Mouse (Mus musculus) limb, embryonic 14.5 days (tissue): ENCODE measurements around the gene Npw. TPM values are rescaled to one million over a fixed set of nuclear protein-coding genes. Genes with fewer than 3 reads are reported as not detected.
A peak's percentile ranks its signal among the peaks of the same experiment; 100 is the strongest.

Experiments
- ATAC-seq: fragments of 200-750 bp; cut with Nextera tagmentation; 2 replicates; pipeline ENCODE4 v1.8.0; 2017; ENCODE audit warnings: low read depth, moderate number of reproducible peaks, moderate TSS enrichment; ENCODE audit not compliant: low FRiP score
- DNase-seq: peaks from one replicate; pipeline ENCODE4 v3.0.0-alpha.2; 2015; ENCODE audit warnings: low spot score
- H3K27ac ChIP-seq: fragments of 300-500 bp; sonication (generic); replicated peaks from 2 replicates; pipeline ENCODE4 v1.5.1; 2014; ENCODE audit warnings: low read depth, mild to moderate bottlenecking, low read length, moderate library complexity, mixed read lengths
- H3K27me3 ChIP-seq: fragments of 300-500 bp; sonication (generic); 2 replicates; pipeline ENCODE4 v1.6.1; 2014; ENCODE audit warnings: low read length, mixed read lengths; ENCODE audit not compliant: control insufficient read depth, insufficient read depth
- H3K36me3 ChIP-seq: fragments of 300-500 bp; sonication (generic); 2 replicates; pipeline ENCODE4 v1.6.1; 2014; ENCODE audit warnings: mild to moderate bottlenecking, low read length, moderate library complexity, mixed read lengths; ENCODE audit not compliant: control insufficient read depth, insufficient read depth
- H3K4me1 ChIP-seq: fragments of 300-500 bp; sonication (generic); 2 replicates; pipeline ENCODE4 v1.6.1; 2014; ENCODE audit warnings: antibody characterized with exemption, low read length, mixed read lengths; ENCODE audit not compliant: control insufficient read depth, insufficient read depth
- H3K4me2 ChIP-seq: fragments of 300-500 bp; sonication (generic); replicated peaks from 2 replicates; pipeline ENCODE4 v1.6.1; 2014; ENCODE audit warnings: low read depth, mild to moderate bottlenecking, low read length, moderate library complexity; ENCODE audit not compliant: severe bottlenecking
- H3K4me3 ChIP-seq: fragments of 300-500 bp; sonication (generic); replicated peaks from 2 replicates; pipeline ENCODE4 v1.5.1; 2014; ENCODE audit warnings: low read length
- H3K9ac ChIP-seq: fragments of 300-500 bp; sonication (generic); 2 replicates; pipeline ENCODE4 v1.6.1; 2014; ENCODE audit warnings: mild to moderate bottlenecking, low read depth, low read length, moderate library complexity; ENCODE audit not compliant: severe bottlenecking
- H3K9me3 ChIP-seq: fragments of 300-500 bp; sonication (generic); 2 replicates; pipeline ENCODE4 v1.6.1; 2016; ENCODE audit warnings: low read length; ENCODE audit not compliant: control insufficient read depth
- POLR2A ChIP-seq: fragments of 200-500 bp; IDR thresholded peaks from 2 replicates; pipeline ENCODE4 v1.8.0; 2012; ENCODE audit warnings: inconsistent platforms, mild to moderate bottlenecking, moderate library complexity, borderline replicate concordance; ENCODE audit not compliant: insufficient read depth, insufficient read length; ENCODE audit errors: extremely low read depth
- WGBS: fragments of 180-500 bp; shearing (Covaris S2); extraction: QIAGEN DNeasy Blood & Tissue Kit; methylation state at CpG from one replicate; pipeline ENCODE4 v1.1.7; 2014; 5-methylcytosine and 5-hydroxymethylcytosine counted together
- polyA plus RNA-seq, 2 experiments: library from polyadenylated mRNA; depleted of rRNA in 1 of 2; stranded (reverse) in 1 of 2; unstranded in 1 of 2; fragments of >200 nt; fragmentation: Nextera tagmentation in 1 of 2; extraction: Ambion mirVana in 1 of 2; gene quantifications; 2 replicates each; pipeline versions ENCODE4 v1.2.1 to v1.2.3; 2012 to 2014

Gene Npw
- polyA plus RNA-seq, 2 experiments: 0.41 to 0.58 TPM

DNA sequence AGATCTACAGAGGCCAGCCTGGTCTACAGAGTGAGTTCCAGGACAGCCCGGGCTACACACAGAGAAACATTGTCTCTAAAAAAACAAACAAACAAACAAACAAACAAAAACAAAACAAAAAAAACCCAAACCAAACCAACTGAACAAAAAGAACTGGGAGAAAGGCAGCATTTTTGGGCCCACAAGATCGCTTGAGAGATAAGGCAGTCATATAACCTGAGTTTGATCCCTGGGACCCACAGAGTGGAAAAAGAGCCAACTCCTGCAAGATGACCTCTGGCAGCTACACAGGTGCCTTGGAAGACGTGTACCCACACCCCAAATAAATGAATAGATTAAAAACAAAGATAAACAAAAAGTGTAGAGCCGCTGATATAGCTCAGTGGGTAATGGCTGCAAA lies 3.3 kb downstream of the Npw start:
- Histone ChIP-seq H3K27ac (no peak overlapping the region), H3K36me3 (no peaks in the 10 kb centered on the region), H3K9me3 (no peaks in the 10 kb centered on the region), H3K9ac (no peak overlapping the region), H3K4me3 (no peak overlapping the region), H3K4me1 (peaks cover 15% of the 10 kb centered on the region), H3K27me3 (peaks cover 23% of the 10 kb centered on the region), H3K4me2 (no peak overlapping the region)
- no peak for ATAC-seq
- DNase-seq: no peak
- WGBS: 74% methylated on average over 4 of the region's 4 CpGs
- TF ChIP-seq POLR2A: no peak

DNA sequence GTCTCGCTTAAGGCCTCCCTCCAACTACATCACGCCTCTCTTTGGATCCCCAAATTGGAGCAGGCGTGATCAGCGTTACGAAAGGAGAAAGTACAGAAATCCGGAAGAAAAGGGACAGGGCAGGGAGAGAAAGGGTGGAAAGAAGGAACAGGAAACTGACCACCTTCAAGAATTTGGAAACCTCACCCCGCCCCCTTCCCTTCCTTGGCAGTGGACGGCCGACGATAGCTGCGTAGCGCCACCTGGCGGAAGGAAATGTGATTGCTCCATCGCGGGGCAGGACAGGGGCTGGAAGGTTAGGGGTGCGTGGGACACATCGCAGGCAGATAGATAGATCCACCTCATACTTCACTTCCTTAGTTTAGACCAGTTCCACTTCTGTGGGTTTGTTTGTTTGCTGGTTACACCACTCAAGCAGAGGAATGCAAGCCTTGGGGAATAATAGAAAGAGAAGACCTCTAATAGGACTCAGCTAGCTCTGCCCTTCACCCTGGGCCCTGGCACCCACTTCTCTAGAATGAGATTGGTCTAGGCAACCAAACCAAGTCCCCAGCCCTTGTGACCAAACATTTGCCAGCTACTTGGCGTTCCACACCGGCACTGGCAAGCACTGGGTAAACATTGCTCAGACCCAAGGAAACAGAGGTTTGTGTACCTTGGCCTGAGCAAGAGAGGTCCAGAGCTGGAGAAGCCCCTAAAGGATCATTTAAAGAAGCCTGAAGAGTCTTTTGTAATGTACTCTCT lies 4.1 kb downstream of the Npw start:
- no peak for TF ChIP-seq POLR2A
- DNase-seq: peak; percentile 86
- 6% methylated on average over 16 of the region's 19 CpGs for WGBS
- ATAC-seq: peak; percentile 71
- Histone ChIP-seq H3K4me2 (peak overlapping the region; percentile 65), H3K27me3 (peaks cover 22% of the 10 kb centered on the region), H3K4me1 (peaks cover 18% of the 10 kb centered on the region), H3K4me3 (peak overlapping the region; percentile 33), H3K9ac (peak overlapping the region; percentile 48), H3K27ac (peak overlapping the region; percentile 61; the same call in 1 of the 2 replicates), H3K36me3 (no peaks in the 10 kb centered on the region), H3K9me3 (no peaks in the 10 kb centered on the region)

DNA sequence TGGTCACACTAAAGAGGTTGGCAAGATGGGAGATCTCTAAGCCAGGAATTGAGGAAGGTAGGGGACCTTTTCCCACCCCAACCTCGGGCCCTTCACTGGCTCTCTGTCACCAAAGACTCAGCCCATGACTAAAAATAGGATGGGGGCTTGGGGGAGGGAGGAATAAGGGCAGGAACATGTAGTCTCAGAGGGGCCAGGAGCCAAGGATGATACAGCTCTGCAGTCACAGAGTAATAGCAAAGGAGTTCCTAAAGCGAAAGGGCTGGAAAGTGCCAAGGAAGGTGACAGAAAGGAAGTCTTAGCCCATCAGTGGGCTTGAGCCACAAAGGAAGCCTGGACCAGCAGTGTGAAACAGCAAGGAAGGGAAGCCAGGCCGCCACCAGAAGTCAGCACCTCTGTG lies 6.4 kb downstream of the Npw start:
- no peak overlapping the region for H3K9ac ChIP-seq
- no peak for ATAC-seq
- no peak overlapping the region for H3K27ac ChIP-seq
- 69% methylated on average over 3 of the region's 3 CpGs for WGBS
- peaks cover 6% of the 10 kb centered on the region; the same call in 1 of the 2 replicates for H3K36me3 ChIP-seq
- H3K27me3 ChIP-seq: no peaks in the 10 kb centered on the region
- no peak for TF ChIP-seq POLR2A
- H3K9me3 ChIP-seq: no peaks in the 10 kb centered on the region
- peaks cover 20% of the 10 kb centered on the region for H3K4me1 ChIP-seq
- no peak for DNase-seq
- H3K4me2 ChIP-seq: no peak overlapping the region
- H3K4me3 ChIP-seq: no peak overlapping the region

DNA sequence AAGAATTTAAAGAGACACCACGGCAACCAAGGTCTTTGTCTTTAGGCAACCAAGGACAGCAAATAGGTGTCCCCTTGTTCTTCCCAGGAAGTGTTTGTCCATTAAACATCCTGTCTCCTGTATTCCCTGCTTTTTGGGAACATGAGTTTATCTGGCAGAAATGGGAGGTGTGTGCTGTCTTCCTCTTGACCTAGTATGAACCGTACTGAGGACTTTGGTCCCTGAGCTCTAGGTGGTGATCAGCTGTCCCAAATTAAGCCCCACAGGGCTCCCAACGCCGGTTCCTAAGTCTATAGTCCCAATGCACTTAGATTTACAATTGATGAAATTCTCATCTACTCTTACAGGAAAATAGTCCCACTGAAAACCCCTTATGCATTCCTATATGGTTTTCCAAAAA lies 7.5 kb downstream of the Npw start:
- H3K4me3 ChIP-seq: no peak overlapping the region; the same call in 1 of the 2 replicates
- DNase-seq: no peak
- H3K27ac ChIP-seq: no peak overlapping the region
- no peaks in the 10 kb centered on the region for H3K27me3 ChIP-seq
- peaks cover 20% of the 10 kb centered on the region for H3K4me1 ChIP-seq
- 0 out of 2 replicates have a peak overlapping the region, but pooled peaks have one; percentile 96 for H3K4me2 ChIP-seq
- TF ChIP-seq POLR2A: no peak
- H3K9me3 ChIP-seq: no peaks in the 10 kb centered on the region
- WGBS: 71% methylated on average over 4 of the region's 4 CpGs
- H3K9ac ChIP-seq: no peak overlapping the region
- H3K36me3 ChIP-seq: peaks cover 15% of the 10 kb centered on the region
- ATAC-seq: no peak

DNA sequence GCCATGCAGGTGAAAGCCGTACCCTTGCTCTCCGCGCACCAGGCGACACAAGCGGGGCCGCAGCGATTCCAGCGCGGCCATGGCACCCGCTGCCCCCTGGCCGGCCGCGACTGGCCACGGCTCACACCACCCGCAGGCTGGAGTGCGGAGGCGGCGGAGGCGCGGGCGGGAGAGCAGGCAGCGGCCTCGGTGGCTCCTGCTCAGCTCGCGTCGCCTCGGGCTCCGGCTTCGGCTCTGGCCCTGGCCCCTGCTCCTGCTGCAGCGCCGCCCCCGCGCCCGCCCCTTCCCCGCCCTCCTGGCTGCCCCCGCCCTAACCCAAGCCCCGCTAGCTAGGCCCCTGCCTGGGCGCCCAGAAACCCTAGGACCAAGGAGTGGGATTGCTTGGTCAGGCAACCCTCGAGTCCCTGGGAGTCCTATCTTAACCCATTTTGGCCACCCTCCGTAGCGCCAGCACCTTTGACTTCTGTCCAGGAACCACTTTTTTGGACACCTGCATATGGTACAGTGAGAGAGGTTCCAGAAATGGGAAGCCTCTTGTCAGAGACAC lies 8.1 kb downstream of the Npw start, which contains the start of gene Slc9a3r2:
Gene Slc9a3r2 (minus strand): TSS at position 258 of the 547 bp plus-strand sequence.
- WGBS: under 1% methylated on average over 17 of the region's 41 CpGs
- Histone ChIP-seq H3K9ac (peak within 1 kb of the TSS; percentile 85), H3K27me3 (no peaks in the 10 kb centered on the region), H3K9me3 (no peaks in the 10 kb centered on the region), H3K36me3 (peaks cover 15% of the 10 kb centered on the region), H3K4me3 (peak within 1 kb of the TSS; percentile 84), H3K4me2 (peak within 1 kb of the TSS; percentile 96), H3K27ac (peak within 1 kb of the TSS; percentile 63; the same call in 1 of the 2 replicates), H3K4me1 (peaks cover 20% of the 10 kb centered on the region)
- ATAC-seq (peak; percentile 88), DNase-seq (peak; percentile 56)
- 0 out of 2 replicates have a peak, but pooled peaks have one; percentile 3 for TF ChIP-seq POLR2A
